Mouse (Mus musculus) gastrocnemius, adult 18-20 months (tissue): ENCODE results near the gene 2300002M23Rik. TPM values are rescaled to one million over a fixed set of nuclear protein-coding genes. Genes with fewer than 3 reads are reported as not detected.

Source experiments
- DNase-seq: peaks from one replicate; pipeline ENCODE4 v3.0.0; 2021; ENCODE audit warnings: low spot score
- total RNA-seq, 2 experiments: library from RNA; stranded (reverse); gene quantifications; 2 replicates each; pipeline ENCODE4 v1.2.3; 2021

Gene 2300002M23Rik
- total RNA-seq, 2 experiments from 2014 or later = not detected

DNA sequence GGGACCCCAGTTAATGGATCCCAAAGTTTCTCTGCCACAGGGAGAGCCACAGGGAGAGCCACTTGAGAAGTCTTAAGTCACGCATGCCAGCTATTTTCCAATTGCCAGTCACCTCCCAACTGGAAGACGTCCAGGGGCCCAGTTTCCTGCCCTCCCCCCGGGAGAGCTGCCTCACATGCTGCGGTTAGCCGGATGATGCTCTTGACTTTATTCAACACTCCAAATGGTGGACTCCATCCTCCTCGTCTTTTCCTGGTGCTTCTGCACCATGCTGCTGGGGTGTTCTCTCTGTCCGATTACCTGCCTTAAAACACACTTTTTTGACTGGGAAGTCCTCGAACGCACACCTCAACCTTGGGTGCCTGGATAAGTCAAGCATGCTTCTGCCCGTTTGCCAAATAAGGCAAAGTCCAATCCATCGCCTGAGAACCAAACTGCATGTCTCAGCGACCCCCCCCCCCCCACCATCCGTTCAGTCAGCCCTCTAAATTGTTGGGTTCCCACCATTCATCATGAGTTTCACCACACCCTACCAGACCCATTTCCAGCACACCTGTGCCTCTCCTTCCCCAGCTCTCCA lies 11.0 kb upstream of the 2300002M23Rik start:
- DNase-seq = no peak

DNA sequence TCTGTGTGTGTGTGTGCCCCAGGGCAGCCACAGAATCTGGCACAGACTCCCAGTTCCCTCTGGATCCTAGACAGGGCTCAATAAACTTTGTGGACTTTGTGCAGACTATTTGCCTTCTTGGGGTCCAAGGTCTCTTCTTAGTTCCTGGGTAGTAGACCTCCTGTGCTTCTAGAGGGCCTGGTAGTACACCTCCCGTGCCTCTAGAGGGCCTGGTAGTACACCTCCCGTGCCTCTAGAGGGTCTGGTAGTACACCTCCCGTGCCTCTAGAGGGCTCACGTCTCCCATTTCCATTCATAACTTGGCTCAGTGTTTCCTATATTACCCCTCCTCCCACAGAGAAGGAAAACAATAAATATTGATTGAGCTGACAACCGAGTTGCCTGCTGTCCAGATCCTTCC lies 10.4 kb upstream of the 2300002M23Rik start:
- DNase-seq = no peak

DNA sequence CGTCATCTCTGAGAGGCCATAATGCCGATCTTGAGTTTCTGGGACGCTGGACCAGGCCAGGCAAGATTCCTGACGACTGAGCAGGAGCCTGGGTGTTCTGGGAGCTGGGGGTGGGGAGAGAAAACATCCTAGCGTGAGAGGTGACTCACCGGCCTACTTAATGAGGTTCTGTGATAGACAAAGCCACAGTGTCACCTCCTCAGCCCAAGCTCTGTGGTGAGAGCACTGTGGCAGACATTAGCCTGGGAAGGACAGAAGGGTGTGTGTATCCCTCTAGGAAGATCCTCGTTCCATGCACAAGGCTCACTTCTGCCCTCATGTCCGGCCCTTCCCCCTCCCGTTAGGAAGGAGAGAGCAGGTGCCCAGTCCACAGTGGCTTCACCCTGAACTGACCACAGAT lies 9.9 kb upstream of the 2300002M23Rik start:
- DNase-seq = no peak

DNA sequence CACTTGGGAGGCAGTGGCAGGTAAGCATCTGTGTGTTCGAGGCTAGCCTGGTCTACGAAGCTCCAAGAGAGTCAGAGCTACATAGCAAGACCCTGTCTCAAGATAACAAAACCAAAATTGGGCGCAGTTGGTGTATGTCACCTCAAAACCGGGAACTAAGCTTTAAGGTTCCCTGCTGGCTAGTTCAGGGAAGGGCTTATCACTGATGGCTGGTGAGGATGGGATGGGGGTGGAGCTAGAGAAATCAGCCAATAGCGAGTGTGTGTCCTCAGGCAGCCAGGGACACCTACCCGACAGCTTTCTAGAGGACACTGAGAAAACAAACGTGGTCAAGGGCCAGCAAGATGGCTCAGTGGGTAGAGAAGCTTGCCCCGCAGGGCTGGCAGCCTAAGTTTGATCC lies 9.0 kb upstream of the 2300002M23Rik start:
- no peak for DNase-seq

DNA sequence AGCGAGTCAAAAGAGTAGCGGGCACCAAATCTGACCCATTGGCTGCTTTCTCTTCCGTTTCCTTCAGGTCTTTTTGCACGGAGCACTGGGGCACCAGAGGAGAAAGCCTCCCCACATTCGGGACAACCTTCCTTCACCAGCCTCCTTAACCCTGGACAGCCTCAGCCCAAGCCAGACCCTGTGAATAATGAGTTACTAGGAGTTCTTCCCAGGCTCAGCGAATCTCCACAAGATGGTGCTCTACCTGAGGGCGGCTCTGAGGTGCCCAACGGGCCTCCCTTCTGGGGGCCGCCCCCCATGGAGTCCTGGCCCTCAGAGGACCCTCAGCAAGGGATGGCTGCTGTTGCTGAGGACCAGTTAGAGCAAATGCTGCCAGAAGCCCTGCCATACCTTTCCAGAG lies 517 bp downstream of the 2300002M23Rik start:
- DNase-seq = no peak

DNA sequence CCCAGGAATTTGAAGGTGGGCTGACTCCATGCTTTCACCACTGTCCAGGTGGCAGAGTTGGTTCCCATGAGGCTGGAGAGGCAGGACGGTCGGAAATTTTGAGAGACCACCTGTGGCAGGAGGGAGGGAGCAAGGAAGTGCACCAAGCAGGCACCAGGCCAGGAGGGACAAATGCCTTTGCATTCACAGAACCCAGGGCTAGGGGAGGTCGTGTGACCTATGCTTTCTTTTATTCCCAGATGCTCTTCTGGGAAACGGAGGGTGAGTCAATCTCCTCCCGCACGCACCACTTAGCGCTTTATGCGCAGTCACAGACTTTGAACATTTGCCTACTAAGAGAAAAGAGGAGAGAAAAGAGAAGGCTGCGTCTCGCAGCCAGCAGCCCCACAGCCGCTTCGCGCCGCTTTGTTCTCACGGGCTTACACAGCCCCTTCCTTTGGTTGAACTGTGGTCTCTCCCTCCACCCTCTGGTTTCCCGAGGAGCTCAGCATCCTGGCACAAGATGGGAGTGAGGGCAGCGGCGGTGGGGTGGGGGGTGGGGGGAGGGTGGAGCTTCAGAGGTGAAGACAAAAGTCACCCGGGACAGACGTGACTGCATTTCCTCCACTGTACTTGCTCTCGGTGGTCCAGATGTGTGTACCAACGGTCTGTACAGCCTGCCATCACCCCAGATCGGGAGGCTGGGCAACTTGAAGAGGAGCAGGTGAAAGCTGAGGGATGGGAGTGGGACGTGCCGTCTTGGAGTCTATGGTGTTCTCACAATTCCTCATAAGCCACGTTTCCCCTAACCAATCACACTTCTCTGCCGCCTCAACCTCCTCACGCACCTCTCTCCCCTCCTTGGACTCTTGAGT lies 2.1 kb downstream of the 2300002M23Rik start:
- DNase-seq = no peak

DNA sequence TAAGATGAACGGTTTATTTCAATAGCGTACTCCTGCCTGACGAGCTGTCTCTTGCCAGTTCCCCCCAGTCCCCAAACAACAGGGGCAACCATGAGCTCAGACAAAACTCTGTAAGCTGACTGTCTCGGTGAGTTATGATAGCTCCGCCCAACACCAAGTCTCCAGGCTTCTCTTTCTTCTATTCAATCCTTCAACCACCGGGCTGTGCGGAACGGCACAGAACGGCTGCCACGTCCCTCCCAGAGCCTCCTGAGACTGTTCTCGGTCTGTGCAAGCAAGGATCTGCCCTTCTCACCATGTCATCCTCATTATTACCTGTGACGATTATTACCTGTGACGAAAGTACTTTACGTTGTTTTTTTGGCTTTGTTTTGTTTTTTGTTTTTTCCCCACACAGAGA lies 3.6 kb downstream of the 2300002M23Rik start:
- DNase-seq = no peak

DNA sequence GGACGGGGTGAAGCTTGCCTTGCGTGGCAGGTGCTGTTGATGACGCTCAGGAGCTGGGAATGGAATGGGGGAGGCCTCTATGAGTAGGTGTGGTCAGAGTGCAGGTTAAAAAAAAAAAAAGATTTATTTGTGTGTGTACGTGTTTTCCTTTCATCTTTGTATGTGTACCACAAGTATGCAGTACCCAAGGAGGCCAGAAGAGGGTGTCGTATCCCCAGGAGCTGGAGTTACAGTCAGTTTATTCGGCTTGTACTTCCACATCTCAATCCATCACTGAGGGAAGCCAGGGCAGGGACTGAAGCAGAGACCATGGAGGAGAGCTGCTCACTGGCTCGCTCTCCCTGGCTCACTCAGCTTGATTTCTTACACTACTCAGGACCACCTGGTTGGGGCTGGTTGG lies 4.2 kb downstream of the 2300002M23Rik start:
- no peak for DNase-seq

DNA sequence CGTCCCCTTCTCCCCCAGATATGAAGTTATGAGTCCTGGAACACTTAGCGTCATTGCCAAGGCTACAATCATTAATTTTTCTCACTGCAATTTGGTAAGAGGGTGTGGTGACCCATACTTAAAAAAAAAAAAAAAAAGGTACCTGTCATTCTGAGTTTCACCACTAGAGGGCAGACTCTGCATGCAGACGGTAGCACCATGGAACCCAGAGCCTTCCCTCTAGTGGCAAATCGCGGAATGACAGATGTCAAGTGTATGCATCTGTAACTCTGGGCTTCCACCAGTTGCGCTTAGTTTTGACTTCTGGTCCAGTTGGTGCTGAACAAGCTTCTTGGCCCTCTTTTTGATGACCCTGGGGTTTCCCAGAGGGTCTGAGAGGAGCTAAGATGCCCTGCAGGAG lies 11.0 kb downstream of the 2300002M23Rik start:
- DNase-seq = peak; percentile 80

DNA sequence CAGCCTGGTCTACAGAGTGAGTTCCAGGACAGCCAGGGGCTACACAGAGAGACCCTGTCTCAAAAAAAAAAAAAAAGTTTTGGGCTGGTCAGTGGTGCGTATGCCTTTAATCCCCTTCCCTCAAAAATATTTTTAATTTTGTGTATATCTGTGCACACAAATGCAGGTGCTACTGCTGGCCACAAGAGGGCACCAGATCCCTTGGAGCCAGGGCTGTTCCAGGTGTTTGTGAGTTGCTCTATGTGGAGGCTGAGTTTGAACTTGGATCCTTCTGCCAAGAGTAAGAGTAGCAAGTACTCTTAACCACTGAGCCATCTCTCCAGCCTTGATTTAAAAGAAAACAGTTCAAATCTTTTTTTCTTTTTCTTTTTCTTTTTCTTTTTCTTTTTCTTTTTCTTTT lies 15.7 kb downstream of the 2300002M23Rik start:
- DNase-seq = no peak

DNA sequence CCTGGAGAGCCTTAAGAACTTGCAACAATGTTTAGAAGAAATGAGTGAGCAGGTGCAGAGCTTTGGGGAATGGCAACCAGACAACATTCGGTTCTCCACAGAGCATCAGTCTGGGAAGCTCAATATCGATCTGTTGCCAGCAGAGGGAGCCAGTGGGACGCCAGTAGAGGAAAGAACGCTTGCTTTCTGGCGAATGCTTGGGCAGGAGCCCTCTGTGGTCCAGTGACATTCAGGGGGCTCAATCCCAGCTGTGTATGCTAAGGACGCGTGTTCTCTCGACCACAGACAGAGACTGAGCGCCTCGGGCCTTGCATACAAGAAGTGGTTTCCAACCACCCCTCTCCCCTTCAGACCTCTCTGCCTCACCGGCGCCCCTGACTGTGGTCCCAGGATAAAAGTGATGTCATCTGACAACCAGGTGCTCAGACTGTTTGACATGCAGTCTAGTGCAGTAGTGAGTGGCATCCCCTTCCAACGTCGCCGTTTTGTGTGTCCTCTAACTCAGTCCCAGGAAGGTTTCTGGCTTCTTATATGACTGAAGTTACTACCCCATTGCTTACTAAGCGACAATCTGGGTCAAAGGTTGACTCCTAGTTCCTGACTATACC lies 17.2 kb downstream of the 2300002M23Rik start:
- DNase-seq = peak; percentile 64

DNA sequence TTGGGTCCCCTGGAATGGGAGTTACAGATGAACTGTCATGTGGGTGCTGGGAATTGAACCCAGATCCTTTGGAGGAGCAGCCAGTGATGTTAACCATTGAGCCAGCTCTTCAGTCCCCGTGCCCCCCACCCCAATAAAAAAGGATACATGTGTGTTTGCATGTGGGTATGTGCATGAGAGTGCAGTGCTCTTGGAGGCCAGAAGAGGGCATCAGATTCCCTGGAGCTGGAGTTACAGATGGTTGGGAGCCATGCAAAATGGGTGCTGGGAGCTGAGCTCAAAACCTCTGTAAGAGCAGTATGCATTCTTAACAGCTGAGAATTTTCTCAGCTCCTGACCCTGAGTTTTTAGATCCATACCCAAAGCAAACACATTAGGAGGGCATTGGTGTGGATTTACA lies 20.0 kb downstream of the 2300002M23Rik start:
- DNase-seq = no peak

DNA sequence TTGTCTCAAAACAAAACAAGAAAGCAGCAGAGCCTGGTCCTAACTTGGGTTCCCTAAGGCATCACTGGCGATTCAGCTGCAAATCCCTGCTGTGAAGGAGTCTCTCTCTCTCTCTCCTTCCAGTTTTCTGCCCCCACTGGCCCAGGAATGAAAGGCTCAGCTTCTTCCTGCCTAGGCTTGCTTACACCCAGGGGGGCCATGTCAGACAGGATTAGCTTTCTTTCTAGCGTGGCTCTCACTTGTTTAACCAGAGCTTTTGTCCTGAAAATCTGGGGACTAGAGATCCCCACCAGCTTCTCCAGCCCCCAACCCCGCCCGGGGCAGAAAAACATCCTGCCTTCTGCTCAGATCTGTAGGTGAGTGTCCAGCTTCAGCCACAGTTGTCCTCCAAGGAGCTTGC lies 21.1 kb downstream of the 2300002M23Rik start:
- DNase-seq = no peak

DNA sequence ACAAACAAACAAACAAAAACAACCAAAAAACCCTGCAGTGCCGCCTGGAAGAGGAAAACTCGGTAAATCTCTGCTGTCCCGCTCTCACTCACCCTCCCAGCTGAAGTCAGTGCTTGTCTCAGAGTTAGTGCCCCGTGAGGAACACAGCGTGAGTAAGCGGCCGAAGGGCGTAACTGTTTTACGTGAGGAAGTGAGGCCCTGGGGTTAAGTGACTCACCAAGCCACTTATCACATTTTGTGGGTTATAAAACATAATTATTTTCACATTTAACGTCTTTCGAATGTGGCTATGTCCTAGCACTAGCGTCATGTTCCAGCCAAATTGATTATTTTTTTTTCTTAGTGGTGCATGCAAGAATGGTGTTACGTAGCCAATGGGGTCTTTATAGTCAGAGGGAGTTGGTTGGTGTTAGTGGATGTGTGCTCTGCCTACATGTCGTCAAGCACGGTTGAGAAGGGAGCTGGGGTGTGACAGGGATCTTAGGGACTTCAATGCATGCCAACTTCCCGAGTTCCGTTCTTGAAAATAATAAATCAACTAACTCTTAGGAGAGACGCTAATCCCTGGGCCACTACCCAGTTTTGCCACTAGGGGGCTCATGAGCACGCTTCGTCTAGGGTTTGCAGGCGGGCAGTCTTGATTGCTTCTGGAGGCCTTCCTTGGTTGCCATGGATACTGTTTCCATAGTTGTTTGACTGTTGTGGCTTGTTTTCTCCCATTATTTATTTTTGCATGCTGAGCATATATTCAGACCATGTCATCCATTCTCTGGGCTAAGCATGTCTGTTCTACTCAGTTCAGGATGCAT lies 23.4 kb downstream of the 2300002M23Rik start:
- DNase-seq = peak; percentile 74

DNA sequence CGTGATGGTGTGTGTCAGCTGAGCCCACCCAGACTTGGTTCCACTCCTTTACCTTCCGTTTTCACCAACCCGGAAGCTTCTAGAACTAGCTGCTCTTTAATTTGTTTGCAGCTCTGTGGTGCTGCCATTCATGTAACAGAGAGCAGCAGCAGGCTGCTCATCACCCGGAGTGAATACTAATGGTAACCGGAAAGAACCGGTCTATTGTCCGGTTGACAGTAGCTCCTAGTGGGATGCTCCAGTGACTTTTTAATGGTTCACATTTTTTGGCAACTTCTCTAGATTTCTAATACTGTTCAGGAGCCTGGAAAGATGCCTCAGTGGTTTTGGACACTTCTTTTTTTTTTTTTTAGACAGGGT lies 23.9 kb downstream of the 2300002M23Rik start:
- DNase-seq = no peak

DNA sequence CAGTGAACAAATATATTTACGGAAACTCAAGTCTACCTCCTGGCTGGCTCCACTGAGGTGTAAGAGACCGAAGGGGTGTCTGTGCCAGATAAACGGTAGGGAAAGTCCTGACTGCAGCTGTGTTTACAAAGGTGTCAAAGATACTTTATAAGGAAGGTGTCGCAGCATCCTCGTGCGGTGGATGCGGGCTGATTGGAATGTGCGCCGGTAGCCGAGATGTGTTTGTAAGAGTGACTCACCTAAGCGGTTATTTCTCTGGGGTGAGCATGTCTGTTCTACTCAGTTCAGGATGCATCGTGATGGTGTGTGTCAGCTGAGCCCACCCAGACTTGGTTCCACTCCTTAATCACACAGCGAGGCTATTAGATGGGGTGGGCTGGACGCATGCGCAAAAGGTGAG lies 24.5 kb downstream of the 2300002M23Rik start:
- no peak for DNase-seq

DNA sequence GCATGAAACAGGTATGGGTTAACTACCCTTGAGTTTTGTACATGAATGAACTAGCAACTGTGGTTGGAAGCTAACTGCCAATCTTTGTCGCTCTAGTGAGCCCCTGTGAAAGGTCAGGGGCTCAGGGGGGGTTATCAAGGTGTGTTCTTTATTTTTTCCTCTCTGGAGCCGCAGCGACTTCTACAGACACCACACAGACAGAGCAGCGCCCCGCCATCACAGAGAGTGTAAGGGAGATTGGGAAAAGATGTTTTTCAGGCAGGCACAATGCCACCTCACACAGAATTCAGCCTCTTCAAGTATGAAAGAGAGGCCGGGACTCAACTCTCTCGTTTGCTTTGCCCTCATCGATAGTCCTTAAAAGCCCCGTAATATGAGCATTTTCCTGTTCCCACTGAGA lies 24.9 kb downstream of the 2300002M23Rik start:
- no peak for DNase-seq

DNA sequence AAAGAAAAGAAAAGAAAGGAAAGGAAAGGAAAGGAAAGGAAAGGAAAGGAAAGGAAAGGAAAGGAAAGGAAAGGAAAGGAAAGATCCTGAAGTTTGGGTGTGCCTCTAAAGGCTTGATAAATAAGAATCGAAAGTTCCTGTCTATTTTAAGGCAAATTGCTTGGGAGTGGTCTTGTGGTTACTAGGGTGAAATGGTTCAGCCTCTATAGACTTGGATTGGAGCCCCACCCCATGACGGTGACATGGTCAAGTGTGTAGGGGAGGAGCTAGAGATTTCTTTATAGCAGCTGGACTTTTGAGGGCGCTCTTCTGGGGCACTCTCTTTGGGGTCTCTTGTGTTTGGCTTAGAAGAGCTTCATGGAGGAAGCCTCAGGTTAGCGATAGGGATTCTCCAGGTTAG lies 26.5 kb downstream of the 2300002M23Rik start:
- DNase-seq = no peak

DNA sequence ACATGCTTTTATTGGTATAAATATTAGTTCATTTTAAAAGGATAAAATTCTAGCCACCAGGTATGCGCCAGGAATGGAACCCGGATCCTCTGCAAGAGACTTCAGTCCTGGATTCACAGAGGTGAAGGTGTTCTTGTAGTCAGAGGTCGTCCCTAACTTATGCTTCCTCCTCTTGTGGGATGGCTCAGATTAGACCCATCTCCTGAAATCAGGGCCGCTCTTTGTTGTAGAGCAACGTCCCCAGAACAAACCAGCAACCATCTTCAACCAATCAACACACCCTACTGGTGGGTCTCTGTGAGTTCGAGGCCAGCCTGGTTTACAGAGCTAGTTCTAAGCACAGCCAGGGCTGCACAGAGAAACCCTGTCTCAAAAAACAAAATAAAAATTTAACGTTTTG lies 27.2 kb downstream of the 2300002M23Rik start:
- no peak for DNase-seq

DNA sequence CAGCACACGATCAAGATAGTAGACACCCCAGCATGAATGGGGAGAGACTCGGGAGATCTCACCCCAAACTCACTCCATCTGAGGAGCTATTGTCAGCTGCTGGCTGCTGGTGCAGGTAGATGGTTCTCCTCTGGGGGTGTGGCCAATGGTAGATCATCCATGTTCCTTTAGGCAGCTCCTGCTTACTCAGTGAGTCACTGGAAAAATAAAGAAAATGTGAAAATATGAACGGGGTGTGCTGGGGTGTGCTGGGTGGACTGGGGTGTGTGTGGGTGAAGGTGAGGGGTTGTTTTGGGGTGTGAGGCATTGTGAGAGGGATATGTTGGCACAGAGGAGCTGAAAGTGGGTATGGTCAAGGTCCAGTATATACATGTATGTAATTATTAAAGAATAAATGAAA lies 30.1 kb downstream of the 2300002M23Rik start:
- DNase-seq = no peak

DNA sequence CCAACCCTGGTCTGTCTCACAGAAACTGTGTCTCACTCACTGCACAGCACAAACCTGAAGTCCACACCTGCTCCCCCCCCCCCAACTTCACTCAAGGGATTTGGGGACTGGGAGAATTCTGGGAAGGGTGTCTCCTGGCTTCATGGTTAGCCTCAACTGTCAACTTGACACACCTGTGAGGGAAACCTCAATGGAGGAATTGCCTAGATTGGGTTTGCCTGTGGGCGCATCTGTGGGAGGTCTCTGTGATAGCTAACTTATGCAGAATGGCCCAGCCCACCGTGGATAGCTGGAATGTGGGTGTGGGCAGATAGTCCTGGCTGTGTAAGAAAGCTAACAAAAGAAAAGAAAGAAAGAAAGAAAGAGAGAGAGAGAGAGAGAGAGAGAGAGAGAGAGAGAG lies 34.0 kb downstream of the 2300002M23Rik start, which contains the start of gene Sfta2:
Sfta2 (plus strand) TSS at position 301 of the 400 bp plus-strand sequence.
- no peak for DNase-seq
